Mouse (Mus musculus): ENCODE measurements around the gene Cyp2c69. TPM values are rescaled to one million over a fixed set of nuclear protein-coding genes. Genes with fewer than 3 reads are reported as not detected.
"Not testable (repeated sequence)": the region's sequence is repeated elsewhere in the genome, so short reads cannot be mapped to it uniquely, and the experiment has no call there.

Cyp2c69 gene
- not detected in 2 replicates for polyA plus RNA-seq (2015; fragmentation: Nextera tagmentation; extraction: Ambion mirVana)

- H3K27me3 ChIP-seq; ATAC-seq (replicated peaks; ENCODE audit: insufficient number of reproducible peaks, insufficient read depth, low FRiP score, low read depth); H3K4me3 ChIP-seq; H3K4me2 ChIP-seq; H3K4me1 ChIP-seq (replicated peaks); H3K36me3 ChIP-seq; H3K9ac ChIP-seq; H3K27ac ChIP-seq; H3K9me3 ChIP-seq (replicated peaks): not testable (repeated sequence)
- WGBS, result 80% methylated on average over 3 of the region's 3 CpGs
Observed at GRCm38 (mm10) chr19:39886699-39887098, at the start of gene Cyp2c69. TSS of gene Cyp2c69 (minus strand) at chr19:39886799.

- ATAC-seq (replicated peaks; ENCODE audit: insufficient number of reproducible peaks, insufficient read depth, low FRiP score, low read depth), result no peak
- H3K27me3 ChIP-seq, result no peaks in the 10 kb centered on the region
Observed at GRCm38 (mm10) chr19:39935396-39935795, 48.8 kb upstream of the Cyp2c69 start.

GRCm38 (mm10) chr19:39930032-39930431 lies 43.4 kb upstream of the Cyp2c69 start:
- Histone ChIP-seq H3K4me1 (replicated peaks) (no peaks in the 10 kb centered on the region), H3K4me3 (no peak overlapping the region), H3K27me3 (no peaks in the 10 kb centered on the region), H3K4me2 (no peak overlapping the region), H3K36me3 (no peaks in the 10 kb centered on the region), H3K9ac (no peak overlapping the region), H3K9me3 (replicated peaks) (no peaks in the 10 kb centered on the region), H3K27ac (no peak overlapping the region)
- WGBS, result 57% methylated on average over 1 of the region's 1 CpGs
- ATAC-seq (replicated peaks; ENCODE audit: insufficient number of reproducible peaks, insufficient read depth, low FRiP score, low read depth), result no peak

More at GRCm38 (mm10) chr19:39935396-39935795, 48.8 kb upstream of the Cyp2c69 start:
- Histone ChIP-seq H3K4me2 (no peak overlapping the region), H3K9ac (no peak overlapping the region), H3K36me3 (no peaks in the 10 kb centered on the region), H3K4me1 (replicated peaks) (no peaks in the 10 kb centered on the region), H3K9me3 (replicated peaks) (no peaks in the 10 kb centered on the region), H3K27ac (no peak overlapping the region), H3K4me3 (no peak overlapping the region)
- 78% methylated on average over 2 of the region's 2 CpGs for WGBS

GRCm38 (mm10) chr19:39901656-39902055 lies 15.1 kb upstream of the Cyp2c69 start:
- no peaks in the 10 kb centered on the region for H3K4me1 ChIP-seq (replicated peaks)
- no peak overlapping the region for H3K4me2 ChIP-seq
- H3K27ac ChIP-seq, result no peak overlapping the region
- 84% methylated on average over 2 of the region's 2 CpGs for WGBS
- H3K36me3 ChIP-seq, result no peaks in the 10 kb centered on the region
- no peaks in the 10 kb centered on the region; the same call in 1 of the 2 replicates for H3K9me3 ChIP-seq (replicated peaks)
- H3K4me3 ChIP-seq, result no peak overlapping the region
- H3K27me3 ChIP-seq, result no peaks in the 10 kb centered on the region
- no peak for ATAC-seq (replicated peaks; ENCODE audit: insufficient number of reproducible peaks, insufficient read depth, low FRiP score, low read depth)
- no peak overlapping the region for H3K9ac ChIP-seq

GRCm38 (mm10) chr19:39890079-39890478 lies 3.5 kb upstream of the Cyp2c69 start:
- not testable (repeated sequence) for H3K9ac ChIP-seq

GRCm38 (mm10) chr19:39866133-39866532 lies 20.5 kb downstream of the Cyp2c69 start:
- Histone ChIP-seq H3K36me3 (no peaks in the 10 kb centered on the region), H3K9me3 (replicated peaks) (no peaks in the 10 kb centered on the region), H3K27ac (no peak overlapping the region), H3K9ac (no peak overlapping the region), H3K27me3 (no peaks in the 10 kb centered on the region), H3K4me3 (no peak overlapping the region), H3K4me1 (replicated peaks) (no peaks in the 10 kb centered on the region), H3K4me2 (no peak overlapping the region)
- WGBS, result 46% methylated on average over 1 of the region's 1 CpGs
- no peak for ATAC-seq (replicated peaks; ENCODE audit: insufficient number of reproducible peaks, insufficient read depth, low FRiP score, low read depth)

More at GRCm38 (mm10) chr19:39890079-39890478, 3.5 kb upstream of the Cyp2c69 start:
- not testable (repeated sequence) for H3K27me3 ChIP-seq; H3K36me3 ChIP-seq; H3K4me1 ChIP-seq (replicated peaks); H3K4me3 ChIP-seq; ATAC-seq (replicated peaks; ENCODE audit: insufficient number of reproducible peaks, insufficient read depth, low FRiP score, low read depth); H3K4me2 ChIP-seq; H3K27ac ChIP-seq; H3K9me3 ChIP-seq (replicated peaks)
- 78% methylated on average over 3 of the region's 3 CpGs for WGBS

GRCm38 (mm10) chr19:39820931-39821330 lies 65.7 kb downstream of the Cyp2c69 start:
- not testable (repeated sequence) for H3K9ac ChIP-seq; H3K4me3 ChIP-seq; H3K4me1 ChIP-seq (replicated peaks); H3K9me3 ChIP-seq (replicated peaks); ATAC-seq (replicated peaks; ENCODE audit: insufficient number of reproducible peaks, insufficient read depth, low FRiP score, low read depth); H3K36me3 ChIP-seq; H3K27ac ChIP-seq; H3K27me3 ChIP-seq; H3K4me2 ChIP-seq
- WGBS, result 60% methylated on average over 2 of the region's 2 CpGs

- H3K9ac ChIP-seq; H3K9me3 ChIP-seq (replicated peaks); H3K27me3 ChIP-seq; ATAC-seq (replicated peaks; ENCODE audit: insufficient number of reproducible peaks, insufficient read depth, low FRiP score, low read depth); H3K27ac ChIP-seq; H3K4me2 ChIP-seq; H3K4me1 ChIP-seq (replicated peaks); H3K4me3 ChIP-seq; H3K36me3 ChIP-seq: not testable (repeated sequence)
- 72% methylated on average over 1 of the region's 1 CpGs for WGBS
Observed at GRCm38 (mm10) chr19:39816400-39816799, 70.2 kb downstream of the Cyp2c69 start.

GRCm38 (mm10) chr19:39815991-39816390 lies 70.6 kb downstream of the Cyp2c69 start:
- H3K9me3 ChIP-seq (replicated peaks); H3K9ac ChIP-seq; H3K4me1 ChIP-seq (replicated peaks); H3K4me2 ChIP-seq; ATAC-seq (replicated peaks; ENCODE audit: insufficient number of reproducible peaks, insufficient read depth, low FRiP score, low read depth); H3K4me3 ChIP-seq; H3K36me3 ChIP-seq; H3K27me3 ChIP-seq; H3K27ac ChIP-seq: not testable (repeated sequence)
- 67% methylated on average over 4 of the region's 4 CpGs for WGBS

GRCm38 (mm10) chr19:39812714-39813113 lies 73.9 kb downstream of the Cyp2c69 start, which contains the start of gene Cyp2c40:
TSS of gene Cyp2c40 (minus strand) at chr19:39812814.
- H3K4me2 ChIP-seq; H3K27ac ChIP-seq; H3K4me3 ChIP-seq; H3K9me3 ChIP-seq (replicated peaks); H3K27me3 ChIP-seq; H3K9ac ChIP-seq; H3K36me3 ChIP-seq; H3K4me1 ChIP-seq (replicated peaks); ATAC-seq (replicated peaks; ENCODE audit: insufficient number of reproducible peaks, insufficient read depth, low FRiP score, low read depth): not testable (repeated sequence)
- 76% methylated on average over 3 of the region's 3 CpGs for WGBS

Data from heart, embryonic 15.5 days (tissue).